Mouse (Mus musculus) Patski (cell line): Measurements from ENCODE around the gene Csnk2b. TPM values are rescaled to one million over a fixed set of nuclear protein-coding genes. Genes with fewer than 3 reads are reported as not detected.

Experiments
- ATAC-seq: fragments of 100-300 bp; one replicate; pipeline ENCODE4 v1.8.0; 2021
- CTCF ChIA-PET: fragments of 350-600 bp; sonication (Branson Sonifier 250); formaldehyde crosslinking; loops from one replicate; lab custom pipeline; 2022; ENCODE audit warnings: inconsistent platforms; lab: Charles Lee
- POLR2A ChIA-PET: fragments of 350-600 bp; sonication (Branson Sonifier 250); formaldehyde crosslinking; loops from one replicate; lab custom pipeline; 2022; ENCODE audit warnings: antibody characterized with exemption, inconsistent platforms; lab: Charles Lee
- DNase-seq: peaks from one replicate; pipeline ENCODE4 v3.0.0-alpha.2; 2011; ENCODE audit warnings: low read depth, low spot score
- H3K27me3 ChIP-seq: fragments of 371-371 bp; one replicate; pipeline ENCODE4 v1.5.1; 2021
- CTCF ChIP-seq: fragments of 100-300 bp; IDR thresholded peaks from one replicate; pipeline ENCODE4 v1.5.1; 2021
- in situ Hi-C: fragments of 300-500 bp; cut with MboI; formaldehyde crosslinking; loops from 3 replicates; pipeline ENCODE4 v1.11.1; 2018; ENCODE audit warnings: low pct_unique_long_range_greater_than_20kb, mixed read lengths
- polyA plus RNA-seq: library from polyadenylated mRNA; unstranded; gene quantifications from one replicate; pipeline ENCODE4 v1.2.3, GENCODE M21; 2021

Gene Csnk2b
- polyA plus RNA-seq, 1 experiment from 2014 or later = 254 TPM

DNA sequence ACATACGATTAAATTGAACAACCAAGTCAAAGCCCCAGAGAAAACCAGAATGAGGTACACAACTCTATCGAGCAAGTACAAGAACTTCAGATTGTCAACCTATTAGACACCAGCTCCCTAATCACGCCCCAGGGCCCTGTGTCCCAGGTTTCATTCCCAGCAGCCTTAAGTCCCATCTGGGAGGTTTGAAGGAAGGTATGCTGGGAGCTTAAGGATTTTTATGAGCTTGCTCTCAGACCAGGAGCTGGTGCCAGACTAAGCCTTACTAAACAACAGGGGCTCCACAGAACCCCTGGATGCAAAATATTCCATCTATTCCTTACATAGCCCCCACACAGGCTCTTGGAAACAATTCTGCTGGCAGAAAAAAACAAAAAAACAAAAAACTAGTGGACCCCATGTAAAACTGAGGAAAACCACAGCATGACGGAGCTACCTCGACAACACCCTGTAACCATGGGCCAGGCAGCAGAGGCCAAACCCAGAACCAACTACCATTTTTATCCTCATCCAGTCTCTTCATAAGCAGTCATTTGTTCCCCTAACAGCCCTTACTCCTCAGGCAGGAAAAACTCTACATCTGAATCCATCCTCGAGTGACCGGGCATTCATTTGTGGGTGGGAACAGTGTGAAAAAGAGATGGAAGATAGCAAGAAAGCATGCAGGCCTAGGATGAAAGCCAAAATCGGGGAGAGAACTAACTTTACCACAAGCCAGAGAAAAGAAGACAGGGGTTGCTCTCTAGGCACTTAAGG, 41.7 kb upstream of the Csnk2b start:
- H3K27me3 ChIP-seq = no peaks in the 10 kb centered on the region
- DNase-seq = no peak
- in situ Hi-C loops = no loop called here
- POLR2A ChIA-PET = interaction anchor here (0.6 to 2.2 kb wide), 10 partner anchors 8 to 752 kb away, joined by 3 to 7 read pairs (median 5); no protein-coding TSS in a partner anchor
- ATAC-seq = no peak
- CTCF ChIA-PET = interaction anchor here (0.8 to 2.4 kb wide), 6 partner anchors 12 to 83 kb away, joined by 3 to 8 read pairs (median 5); partner anchors contain the start of gene D17H6S53E
- TF ChIP-seq CTCF = no peak

DNA sequence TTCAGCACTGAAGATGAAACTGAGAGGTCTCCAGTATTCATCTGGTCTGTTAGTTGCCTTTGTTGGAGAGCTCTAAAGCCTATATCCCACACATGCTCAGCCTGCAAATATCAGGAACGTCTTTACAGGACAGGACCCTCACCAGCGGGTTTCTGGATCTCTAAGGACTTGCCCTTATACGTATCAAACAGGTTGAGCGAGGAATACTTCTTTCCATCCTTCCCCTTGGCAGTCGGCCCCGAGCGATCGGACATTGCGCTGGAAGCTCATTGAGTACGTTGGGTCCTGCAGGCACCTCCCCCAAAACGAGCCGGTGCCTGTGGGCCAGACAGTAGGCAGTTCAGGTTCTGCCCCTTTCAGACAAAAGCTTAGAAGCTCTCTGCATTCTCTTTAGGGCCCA, 40.9 kb upstream of the Csnk2b start:
- ATAC-seq (no peak), DNase-seq (no peak)
- ChIA-PET POLR2A (interaction anchor here (0.6 to 2.2 kb wide), 8 partner anchors 9 to 81 kb away, joined by 3 to 7 read pairs (median 4); no protein-coding TSS in a partner anchor), CTCF (interaction anchor here (0.9 to 2.4 kb wide), 6 partner anchors 10 to 84 kb away, joined by 3 to 8 read pairs (median 5); partner anchors contain the start of gene D17H6S53E)
- in situ Hi-C loops = no loop called here
- no peaks in the 10 kb centered on the region for H3K27me3 ChIP-seq
- TF ChIP-seq CTCF = no peak

DNA sequence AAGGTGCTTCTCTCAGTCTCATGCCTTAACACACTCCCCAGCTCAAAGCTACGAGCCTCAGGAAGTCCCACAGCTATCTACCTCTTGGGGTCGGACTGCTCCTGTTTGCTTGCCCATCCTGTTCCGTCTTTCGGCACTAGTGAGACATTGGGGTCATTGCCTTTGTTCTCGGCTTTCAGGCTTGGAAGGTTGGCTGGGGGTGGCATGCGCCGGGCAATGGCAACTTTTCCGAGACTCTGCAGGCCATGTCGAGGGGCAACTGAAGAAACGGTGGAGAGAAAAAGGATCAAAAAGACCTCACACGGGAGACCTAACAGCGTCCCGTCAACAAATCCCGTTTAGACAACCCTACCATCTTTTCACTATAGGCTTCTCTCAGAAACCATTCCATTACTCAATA, 40.3 kb upstream of the Csnk2b start:
- no peak for TF ChIP-seq CTCF
- ChIA-PET POLR2A (interaction anchor here (0.6 to 2.2 kb wide), 5 partner anchors 10 to 81 kb away, joined by 3 to 5 read pairs (median 5); no protein-coding TSS in a partner anchor), CTCF (interaction anchor here (1.4 to 2.4 kb wide), 4 partner anchors 9 to 36 kb away, joined by 4 to 8 read pairs (median 5); partner anchors contain the start of gene D17H6S53E)
- in situ Hi-C loops = no loop called here
- H3K27me3 ChIP-seq = no peaks in the 10 kb centered on the region
- ATAC-seq = no peak
- no peak for DNase-seq

DNA sequence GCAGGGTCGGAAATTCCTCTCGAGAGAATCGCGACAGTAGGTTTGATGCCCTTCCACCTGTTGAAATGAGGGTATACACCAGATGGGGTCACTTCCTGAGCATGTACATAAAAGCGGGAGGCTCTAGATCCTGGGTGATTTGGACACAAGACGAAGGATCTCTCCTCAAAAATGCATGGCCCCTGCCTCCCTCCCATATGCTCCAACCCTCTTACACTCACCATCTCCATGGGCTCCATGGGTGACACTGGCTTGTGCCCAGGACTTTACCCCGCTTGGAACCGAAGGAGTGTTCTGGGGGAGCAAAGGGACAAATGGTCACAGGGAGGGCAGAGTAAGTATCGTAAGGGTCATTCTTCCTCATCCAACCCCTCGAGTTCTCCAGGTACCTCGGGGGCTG, 39.6 kb upstream of the Csnk2b start:
- TF ChIP-seq CTCF = no peak
- CTCF ChIA-PET = interaction anchor here (1.4 to 2.4 kb wide), 2 partner anchors 9 to 35 kb away, joined by 4 to 6 read pairs; partner anchors contain the start of gene D17H6S53E
- POLR2A ChIA-PET = interaction anchor here (1.4 kb wide), 1 partner anchor 82 kb away, joined by 3 read pairs; no protein-coding TSS in a partner anchor
- ATAC-seq (no peak), DNase-seq (no peak)
- H3K27me3 ChIP-seq = no peaks in the 10 kb centered on the region
- in situ Hi-C loops = no loop called here

DNA sequence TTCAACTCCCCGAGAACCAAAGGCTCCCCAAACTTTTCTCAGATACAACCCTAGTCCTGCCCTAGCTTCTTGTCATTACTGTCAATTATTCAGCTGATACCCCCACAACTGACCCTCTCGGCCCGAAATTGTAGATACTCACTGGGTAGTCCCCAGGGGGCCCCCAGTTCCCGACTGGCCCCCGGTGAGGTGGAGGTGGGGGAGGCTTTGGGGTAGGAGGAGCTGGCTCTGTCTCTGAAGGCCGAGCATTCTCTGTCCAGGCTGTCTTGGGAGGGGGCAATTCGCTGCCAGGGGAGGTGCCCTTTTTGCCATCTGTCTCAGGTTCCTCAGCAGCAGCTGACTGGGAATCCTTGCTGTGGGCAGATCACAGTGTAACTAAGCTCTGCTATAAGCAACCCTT, 37.8 kb upstream of the Csnk2b start:
- TF ChIP-seq CTCF = no peak
- ATAC-seq = no peak
- DNase-seq = no peak
- ChIA-PET POLR2A (interaction anchor here (1.9 kb wide), 1 partner anchor 13 kb away, joined by 11 read pairs; no protein-coding TSS in a partner anchor), CTCF (interaction anchor here (0.9 to 1.1 kb wide), 2 partner anchors 13 to 73 kb away, joined by 3 read pairs; no protein-coding TSS in a partner anchor)
- in situ Hi-C loops = no loop called here
- H3K27me3 ChIP-seq = no peaks in the 10 kb centered on the region

DNA sequence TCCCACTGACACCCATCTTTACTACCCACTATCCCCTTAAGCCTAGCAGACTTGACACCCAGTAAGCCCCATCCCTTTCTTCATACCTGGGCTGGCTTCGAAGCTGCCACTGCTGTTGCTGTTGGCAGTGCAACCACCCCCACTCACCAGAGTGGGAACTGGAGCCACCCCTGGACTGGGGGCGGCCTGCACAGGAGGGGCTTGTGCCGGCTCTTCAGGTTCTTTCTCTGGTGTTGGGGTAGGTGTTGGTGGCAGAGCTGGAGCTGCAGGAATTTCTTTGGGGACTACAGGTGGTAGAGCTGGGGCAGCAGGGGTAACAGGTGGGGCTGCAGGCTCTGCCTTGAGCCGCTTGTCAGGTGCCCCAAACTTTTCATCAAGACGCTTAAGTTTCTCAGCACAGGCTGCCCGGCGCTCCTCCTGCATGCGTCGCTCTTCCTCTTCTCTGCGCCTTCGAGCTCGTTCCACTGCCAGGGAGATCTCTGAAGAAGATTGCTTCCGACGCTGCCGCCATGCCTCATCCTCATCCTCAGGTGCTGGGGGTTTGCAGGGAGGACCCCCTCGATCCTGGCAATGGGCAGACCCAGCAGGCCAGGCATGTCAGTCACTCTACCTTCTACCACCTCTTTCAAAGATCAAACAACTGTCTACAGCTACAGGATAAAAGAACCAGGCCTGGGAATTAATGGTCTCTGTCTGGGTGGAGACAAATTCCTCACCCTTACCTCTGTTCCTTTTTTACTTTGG, 37.2 kb upstream of the Csnk2b start:
- no peak for TF ChIP-seq CTCF
- in situ Hi-C loops = no loop called here
- no peaks in the 10 kb centered on the region for H3K27me3 ChIP-seq
- CTCF ChIA-PET = interaction anchor here (1.1 kb wide), 1 partner anchor 12 kb away, joined by 3 read pairs; no protein-coding TSS in a partner anchor
- ATAC-seq (no peak), DNase-seq (no peak)
- POLR2A ChIA-PET = interaction anchor here (1.9 kb wide), 1 partner anchor 12 kb away, joined by 11 read pairs; no protein-coding TSS in a partner anchor

DNA sequence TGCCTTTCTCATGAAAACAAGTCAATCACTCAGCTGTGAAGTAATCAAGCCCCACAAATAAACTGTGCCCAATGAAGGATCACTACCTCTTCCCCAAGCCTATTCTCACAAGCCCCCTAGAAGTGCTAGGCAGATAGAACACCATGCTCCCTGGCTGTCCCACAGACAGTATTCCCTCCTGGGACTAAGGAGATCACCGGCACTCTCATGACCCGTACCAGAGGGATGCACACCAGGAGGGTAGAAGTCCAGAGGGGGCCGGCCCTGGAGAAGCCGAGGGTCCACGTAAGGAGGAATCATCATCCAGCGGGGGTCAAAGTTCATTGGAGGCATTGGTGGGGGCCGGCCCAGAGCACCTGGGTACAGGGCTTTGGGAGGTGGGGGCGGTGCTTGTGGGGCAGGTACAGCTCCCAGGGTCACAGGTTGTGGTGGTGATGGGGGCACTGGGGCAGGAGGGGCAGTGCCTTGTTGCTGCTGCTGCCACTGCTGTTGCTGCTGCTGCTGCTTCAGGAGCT, 35.9 kb upstream of the Csnk2b start:
- H3K27me3 ChIP-seq = no peaks in the 10 kb centered on the region
- DNase-seq = no peak
- TF ChIP-seq CTCF = no peak
- no peak for ATAC-seq
- CTCF ChIA-PET = no interaction called here
- in situ Hi-C loops = no loop called here
- POLR2A ChIA-PET = interaction anchor here (1.8 kb wide), 1 partner anchor 10 kb away, joined by 5 read pairs; no protein-coding TSS in a partner anchor

DNA sequence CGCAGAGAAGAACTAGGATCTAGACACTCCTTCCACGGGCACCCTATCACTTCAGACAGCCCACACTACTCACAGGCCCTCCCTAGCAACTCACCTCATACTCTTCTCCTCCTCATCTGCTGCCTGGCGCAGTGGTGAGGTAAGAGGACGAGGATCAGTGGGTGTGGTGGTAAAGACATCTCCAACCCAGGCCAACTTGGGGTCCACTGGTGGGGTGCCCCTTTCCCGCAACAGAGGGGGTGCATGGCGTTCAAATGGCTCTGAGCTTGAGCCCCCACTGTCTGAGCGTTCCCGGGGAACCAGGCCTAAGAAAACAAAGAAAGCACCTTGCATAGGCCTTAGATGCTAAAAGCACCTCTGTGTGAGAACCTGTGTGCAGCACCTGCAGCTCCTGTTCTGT, 35.4 kb upstream of the Csnk2b start:
- in situ Hi-C loops = no loop called here
- TF ChIP-seq CTCF = no peak
- DNase-seq (no peak), ATAC-seq (no peak)
- ChIA-PET POLR2A (interaction anchor here (1.8 kb wide), 1 partner anchor 9 kb away, joined by 5 read pairs; no protein-coding TSS in a partner anchor), CTCF (interaction anchor here (1.7 kb wide), 1 partner anchor 15 kb away, joined by 6 read pairs; no protein-coding TSS in a partner anchor)
- no peaks in the 10 kb centered on the region for H3K27me3 ChIP-seq

DNA sequence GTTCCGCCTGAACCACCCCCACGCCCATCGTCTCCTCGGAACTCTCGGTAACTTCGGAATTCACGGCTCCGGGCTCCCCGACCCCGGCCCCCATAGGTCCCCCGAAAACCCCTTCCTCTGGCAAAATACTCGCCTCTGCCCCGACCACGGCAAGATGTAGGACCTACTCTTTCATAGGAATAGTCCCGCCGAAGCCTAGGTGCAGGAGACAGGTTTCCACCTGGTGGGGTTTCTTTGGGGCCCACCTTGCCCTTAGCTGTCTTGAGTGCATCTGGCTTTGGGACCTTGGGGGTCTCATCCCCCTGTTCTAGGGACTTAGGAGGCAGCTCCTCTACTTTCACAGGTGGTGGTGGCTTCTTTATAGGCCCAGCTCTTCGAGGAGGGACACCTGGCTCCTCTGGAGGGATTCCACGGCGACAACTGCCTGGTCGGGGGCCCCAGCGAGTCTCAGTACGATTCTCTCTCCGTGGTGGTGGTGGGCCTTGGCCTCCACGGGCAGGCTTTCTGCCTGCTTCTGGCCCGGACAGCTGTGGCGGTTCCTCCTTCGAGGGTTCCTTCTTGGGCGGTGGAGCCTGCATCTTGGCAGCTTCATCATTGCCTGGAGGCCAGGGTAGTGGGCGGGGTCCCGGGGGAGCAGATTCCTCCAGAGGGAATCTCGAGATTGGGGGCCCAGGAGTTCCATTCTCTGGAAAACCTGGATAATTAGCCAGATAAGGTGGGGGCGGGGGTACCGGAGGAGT, 34.8 kb upstream of the Csnk2b start:
- DNase-seq (no peak), ATAC-seq (no peak)
- CTCF ChIA-PET = interaction anchor here (1.3 to 1.7 kb wide), 2 partner anchors 15 to 20 kb away, joined by 3 to 6 read pairs; no protein-coding TSS in a partner anchor
- H3K27me3 ChIP-seq = no peaks in the 10 kb centered on the region
- no peak for TF ChIP-seq CTCF
- POLR2A ChIA-PET = interaction anchor here (1.8 kb wide), 2 partner anchors 7 to 9 kb away, joined by 5 to 6 read pairs; no protein-coding TSS in a partner anchor
- in situ Hi-C loops = no loop called here
